Mouse (Mus musculus) forebrain, embryonic 10.5 days (tissue): ENCODE data around the gene Mlip. TPM values are rescaled to one million over a fixed set of nuclear protein-coding genes. Genes with fewer than 3 reads are reported as not detected.
"Not testable (repeated sequence)": the region's sequence is repeated elsewhere in the genome, so short reads cannot be mapped to it uniquely, and the experiment has no call there.

ENCODE experiments used
- DNase-seq: peaks from one replicate; pipeline ENCODE4 v3.0.0-alpha.2; 2017; ENCODE audit warnings: low spot score; ENCODE audit errors: extremely low spot score
- H3K27ac ChIP-seq: fragments of 300-500 bp; sonication (generic); 2 replicates; pipeline ENCODE4 v1.5.1; 2016; ENCODE audit warnings: mild to moderate bottlenecking
- H3K27me3 ChIP-seq: fragments of 300-500 bp; sonication (generic); 2 replicates; pipeline ENCODE4 v1.6.1; 2016; ENCODE audit warnings: mild to moderate bottlenecking; ENCODE audit not compliant: poor library complexity, severe bottlenecking
- H3K36me3 ChIP-seq: fragments of 300-500 bp; sonication (generic); replicated peaks from 2 replicates; pipeline ENCODE4 v1.6.1; 2016; ENCODE audit warnings: mild to moderate bottlenecking, moderate library complexity
- H3K4me1 ChIP-seq: fragments of 300-500 bp; sonication (generic); 2 replicates; pipeline ENCODE4 v1.6.1; 2016
- H3K4me3 ChIP-seq: fragments of 300-500 bp; sonication (generic); 2 replicates; pipeline ENCODE4 v1.5.1; 2016; ENCODE audit warnings: mild to moderate bottlenecking, moderate library complexity
- H3K9me3 ChIP-seq: fragments of 300-500 bp; sonication (generic); 2 replicates; pipeline ENCODE4 v1.6.1; 2016; ENCODE audit warnings: mild to moderate bottlenecking, moderate library complexity
- WGBS: fragments of 180-500 bp; shearing (Covaris S2); methylation state at CpG from one replicate; pipeline ENCODE4 v1.1.7; 2016; 5-methylcytosine and 5-hydroxymethylcytosine counted together
- polyA plus RNA-seq: library from polyadenylated mRNA; unstranded; fragments of >200 nt; fragmentation: Nextera tagmentation; extraction: Ambion mirVana; gene quantifications from 2 replicates; pipeline ENCODE4 v1.2.1, GENCODE M21; 2016

The Mlip gene
- polyA plus RNA-seq, 1 experiment from 2014 or later: not detected

- Histone ChIP-seq H3K4me1 (no peaks in the 10 kb centered on the region), H3K27ac (no peak overlapping the region), H3K27me3 (0 out of 2 replicates have a peak, but pooled peaks cover 4% of the 10 kb centered on the region), H3K9me3 (no peaks in the 10 kb centered on the region), H3K4me3 (no peak overlapping the region), H3K36me3 (no peaks in the 10 kb centered on the region)
- DNase-seq: no peak
- WGBS: 86% methylated on average over 10 of the region's 10 CpGs
These were observed 24.9 kb upstream of the Mlip start for GRCm38 (mm10) chr9:77377696-77378095.

GRCm38 (mm10) chr9:77377082-77377481 is 24.3 kb upstream of the Mlip start:
- no peak overlapping the region for H3K27ac ChIP-seq
- no peak for DNase-seq
- H3K4me1 ChIP-seq: no peaks in the 10 kb centered on the region
- H3K4me3 ChIP-seq: no peak overlapping the region
- H3K36me3 ChIP-seq: no peaks in the 10 kb centered on the region
- H3K27me3 ChIP-seq: 0 out of 2 replicates have a peak, but pooled peaks cover 4% of the 10 kb centered on the region
- no peaks in the 10 kb centered on the region for H3K9me3 ChIP-seq
- WGBS: 76% methylated on average over 10 of the region's 10 CpGs

GRCm38 (mm10) chr9:77376561-77376960 is 23.8 kb upstream of the Mlip start:
- H3K27ac ChIP-seq: no peak overlapping the region
- no peaks in the 10 kb centered on the region for H3K9me3 ChIP-seq
- no peaks in the 10 kb centered on the region for H3K4me1 ChIP-seq
- H3K27me3 ChIP-seq: 0 out of 2 replicates have a peak, but pooled peaks cover 4% of the 10 kb centered on the region
- WGBS: 95% methylated on average over 7 of the region's 7 CpGs
- no peaks in the 10 kb centered on the region for H3K36me3 ChIP-seq
- H3K4me3 ChIP-seq: no peak overlapping the region
- DNase-seq: no peak

GRCm38 (mm10) chr9:77370706-77371105 is 17.9 kb upstream of the Mlip start:
- no peaks in the 10 kb centered on the region for H3K4me1 ChIP-seq
- H3K9me3 ChIP-seq: no peaks in the 10 kb centered on the region
- no peaks in the 10 kb centered on the region for H3K36me3 ChIP-seq
- 84% methylated on average over 3 of the region's 3 CpGs for WGBS
- DNase-seq: no peak
- H3K27ac ChIP-seq: no peak overlapping the region
- H3K27me3 ChIP-seq: no peaks in the 10 kb centered on the region
- no peak overlapping the region for H3K4me3 ChIP-seq

GRCm38 (mm10) chr9:77369262-77369661 is 16.5 kb upstream of the Mlip start:
- Histone ChIP-seq H3K27me3 (no peaks in the 10 kb centered on the region), H3K4me3 (no peak overlapping the region), H3K9me3 (no peaks in the 10 kb centered on the region), H3K36me3 (no peaks in the 10 kb centered on the region), H3K4me1 (no peaks in the 10 kb centered on the region), H3K27ac (no peak overlapping the region)
- 85% methylated on average over 9 of the region's 9 CpGs for WGBS
- DNase-seq: no peak

- not testable (repeated sequence) for H3K27me3 ChIP-seq, H3K4me3 ChIP-seq, H3K36me3 ChIP-seq, H3K9me3 ChIP-seq, H3K27ac ChIP-seq, H3K4me1 ChIP-seq
- 71% methylated on average over 9 of the region's 9 CpGs for WGBS
- peak; percentile 7 for DNase-seq
These were observed 11.9 kb upstream of the Mlip start for GRCm38 (mm10) chr9:77364681-77365080.

- no peak overlapping the region for H3K27ac ChIP-seq
- H3K36me3 ChIP-seq: no peaks in the 10 kb centered on the region
- DNase-seq: no peak
- H3K4me3 ChIP-seq: no peak overlapping the region
- H3K27me3 ChIP-seq: no peaks in the 10 kb centered on the region
- H3K9me3 ChIP-seq: no peaks in the 10 kb centered on the region
- no peaks in the 10 kb centered on the region for H3K4me1 ChIP-seq
These were observed 10.1 kb upstream of the Mlip start for GRCm38 (mm10) chr9:77362906-77363305.

- no peak overlapping the region for H3K27ac ChIP-seq
- WGBS: 89% methylated on average over 8 of the region's 8 CpGs
- DNase-seq: no peak
- no peaks in the 10 kb centered on the region for H3K36me3 ChIP-seq
- no peaks in the 10 kb centered on the region for H3K9me3 ChIP-seq
- no peaks in the 10 kb centered on the region for H3K27me3 ChIP-seq
- H3K4me1 ChIP-seq: no peaks in the 10 kb centered on the region
- no peak overlapping the region for H3K4me3 ChIP-seq
These were observed 7.9 kb upstream of the Mlip start for GRCm38 (mm10) chr9:77360654-77361053.

GRCm38 (mm10) chr9:77359278-77359973 is 6.7 kb upstream of the Mlip start:
- 94% methylated on average over 10 of the region's 10 CpGs for WGBS
- no peaks in the 10 kb centered on the region for H3K9me3 ChIP-seq
- no peaks in the 10 kb centered on the region for H3K27me3 ChIP-seq
- no peak overlapping the region for H3K27ac ChIP-seq
- H3K4me3 ChIP-seq: no peak overlapping the region
- DNase-seq: no peak
- no peaks in the 10 kb centered on the region for H3K36me3 ChIP-seq
- H3K4me1 ChIP-seq: no peaks in the 10 kb centered on the region

GRCm38 (mm10) chr9:77353942-77354341 is 1.2 kb upstream of the Mlip start:
- WGBS: 81% methylated on average over 4 of the region's 4 CpGs
- no peaks in the 10 kb centered on the region for H3K27me3 ChIP-seq
- no peak overlapping the region for H3K27ac ChIP-seq
- H3K4me3 ChIP-seq: no peak overlapping the region
- no peaks in the 10 kb centered on the region for H3K9me3 ChIP-seq
- no peak for DNase-seq
- no peaks in the 10 kb centered on the region for H3K36me3 ChIP-seq
- H3K4me1 ChIP-seq: no peaks in the 10 kb centered on the region

GRCm38 (mm10) chr9:77347704-77348103 is 5.1 kb downstream of the Mlip start:
- no peaks in the 10 kb centered on the region for H3K27me3 ChIP-seq
- WGBS: 93% methylated on average over 7 of the region's 7 CpGs
- H3K4me1 ChIP-seq: peaks cover 1% of the 10 kb centered on the region; the same call in 1 of the 2 replicates
- no peak for DNase-seq
- H3K36me3 ChIP-seq: no peaks in the 10 kb centered on the region
- no peaks in the 10 kb centered on the region for H3K9me3 ChIP-seq
- H3K27ac ChIP-seq: no peak overlapping the region
- H3K4me3 ChIP-seq: no peak overlapping the region

GRCm38 (mm10) chr9:77344318-77344717 is 8.5 kb downstream of the Mlip start:
- Histone ChIP-seq H3K27me3 (no peaks in the 10 kb centered on the region; the same call in 1 of the 2 replicates), H3K27ac (no peak overlapping the region)
- WGBS: 85% methylated on average over 7 of the region's 7 CpGs

GRCm38 (mm10) chr9:77340159-77340862 is 12.5 kb downstream of the Mlip start:
- peaks cover 14% of the 10 kb centered on the region for H3K4me1 ChIP-seq
- DNase-seq: no peak
- no peaks in the 10 kb centered on the region for H3K36me3 ChIP-seq
- peak overlapping the region; percentile 9; the same call in 1 of the 2 replicates for H3K4me3 ChIP-seq
- H3K27me3 ChIP-seq: no peaks in the 10 kb centered on the region; the same call in 1 of the 2 replicates
- H3K9me3 ChIP-seq: no peaks in the 10 kb centered on the region
- WGBS: 44% methylated on average over 18 of the region's 18 CpGs
- no peak overlapping the region for H3K27ac ChIP-seq

More at GRCm38 (mm10) chr9:77344318-77344717, 8.5 kb downstream of the Mlip start:
- Histone ChIP-seq H3K9me3 (no peaks in the 10 kb centered on the region), H3K4me1 (peaks cover 14% of the 10 kb centered on the region), H3K36me3 (no peaks in the 10 kb centered on the region), H3K4me3 (no peak overlapping the region)
- no peak for DNase-seq
